17 mouse cellular contexts compared by ENCODE assay signal in the genomic region with DNA sequence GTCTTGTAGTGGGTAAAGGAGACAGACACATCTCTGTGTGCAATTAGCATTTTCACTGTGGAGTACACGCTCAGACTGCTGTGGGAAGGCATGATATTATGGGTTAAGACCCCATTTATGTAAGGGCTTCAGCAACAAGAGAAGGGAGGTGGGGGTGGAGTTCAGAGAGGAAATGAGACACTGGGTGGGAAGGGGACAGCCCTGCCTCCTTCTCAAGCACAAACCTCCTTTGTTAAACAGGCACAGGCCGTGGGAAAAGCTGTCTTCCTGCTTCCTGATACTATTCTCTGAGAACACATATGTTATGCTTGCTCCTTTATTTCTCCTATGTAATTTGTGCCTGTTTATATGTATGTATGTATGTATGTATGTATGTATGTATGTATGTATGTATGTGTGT.
DNase-seq lines count a peak whose midpoint lies in the region; ATAC-seq and TF ChIP-seq lines count a peak whose summit lies in the region.
"Had no signal": no experiment of that assay in that cellular context is flagged by ENCODE, and none has a peak within 500 bp of the region (broad histone marks: within the 10 kb centered on the region; RNA-seq: fewer than 3 reads in every experiment).

No protein-coding gene starts in this region.

- H3K4me2 ChIP-seq in heart, embryonic 12.5 days = no peak overlapping the region
- H3K4me2 ChIP-seq in lung, postnatal 0 days (replicated peaks; ENCODE audit: low read depth, low read length) = no peak overlapping the region
- H3K4me2 ChIP-seq: forebrain, embryonic 13.5 days; midbrain, embryonic 11.5 days had no signal

- TF ChIP-seq POLR2A in lung, adult 2 months (IDR thresholded peaks at IDR 0.05; ENCODE audit: borderline replicate concordance, extremely low read depth, low read depth, low read length) = no peak

- no peaks in the 10 kb centered on the region for H3K36me3 ChIP-seq in heart, embryonic 12.5 days
- no peaks in the 10 kb centered on the region for H3K36me3 ChIP-seq in lung, postnatal 0 days (ENCODE audit: insufficient read depth, low read length)

- H3K27me3 ChIP-seq in heart, embryonic 12.5 days (replicated peaks) = no peaks in the 10 kb centered on the region; the same call in 1 of the 2 replicates
- H3K27me3 ChIP-seq in lung, postnatal 0 days (replicated peaks; ENCODE audit: insufficient read depth, low read length) = no peaks in the 10 kb centered on the region

- TF ChIP-seq EP300 in lung, postnatal 0 days (IDR thresholded peaks at IDR 0.05) = no peak

- H3K9ac ChIP-seq in heart, embryonic 12.5 days = no peak overlapping the region
- no peak overlapping the region for H3K9ac ChIP-seq in lung, postnatal 0 days (replicated peaks; ENCODE audit: low read depth)
- H3K9ac ChIP-seq: forebrain, embryonic 13.5 days; liver, embryonic 14.5 days had no signal

- 44% methylated on average over 2 of the region's 2 CpGs for WGBS in heart, embryonic 12.5 days
- 20% methylated on average over 2 of the region's 2 CpGs for WGBS in lung, postnatal 0 days
- WGBS in lung, adult 2 months = 38% methylated on average over 2 of the region's 2 CpGs

- 0 out of 2 replicates have a peak, but pooled peaks cover 7% of the 10 kb centered on the region for H3K4me1 ChIP-seq in heart, embryonic 12.5 days (replicated peaks)
- H3K4me1 ChIP-seq in lung, postnatal 0 days (ENCODE audit: insufficient read depth, low read depth, low read length) = no peaks in the 10 kb centered on the region
- peaks cover 3% of the 10 kb centered on the region; the same call in 1 of the 2 replicates for H3K4me1 ChIP-seq in lung, adult 2 months (ENCODE audit: control insufficient read depth, insufficient read depth, low read length)

- no peak overlapping the region for H3K4me3 ChIP-seq in heart, embryonic 12.5 days
- no peak overlapping the region for H3K4me3 ChIP-seq in lung, postnatal 0 days (ENCODE audit: low read depth, low read length)
- no peak overlapping the region for H3K4me3 ChIP-seq in lung, adult 2 months (replicated peaks; ENCODE audit: extremely low read depth, low read depth, low read length)
- H3K4me3 ChIP-seq: erythroblast, embryonic 14.5 days; forebrain, embryonic 13.5 days had no signal

- no peaks in the 10 kb centered on the region for H3K9me3 ChIP-seq in heart, embryonic 12.5 days (replicated peaks)
- no peaks in the 10 kb centered on the region for H3K9me3 ChIP-seq in lung, postnatal 0 days (ENCODE audit: low read length)
- H3K9me3 ChIP-seq: forebrain, embryonic 13.5 days had no signal

- no peak for TF ChIP-seq CTCF in lung, postnatal 0 days (IDR thresholded peaks at IDR 0.05)
- TF ChIP-seq CTCF in lung, adult 2 months (IDR thresholded peaks at IDR 0.05; ENCODE audit: insufficient read depth, low read length) = no peak

- no peak overlapping the region for H3K27ac ChIP-seq in heart, embryonic 12.5 days (ENCODE audit: poor library complexity, severe bottlenecking)
- no peak overlapping the region for H3K27ac ChIP-seq in lung, postnatal 0 days (ENCODE audit: low read length)
- H3K27ac ChIP-seq: forebrain, embryonic 13.5 days; kidney, postnatal 0 days; liver, embryonic 14.5 days; stomach, postnatal 0 days had no signal

- DNase-seq in heart, postnatal 4 days = peak; percentile 21
- peak; percentile 44 for DNase-seq in lung, postnatal 0 days (ENCODE audit: low spot score)
- no peak for DNase-seq in lung, adult 2 months
- DNase-seq in lung, postnatal 10 days = peak; percentile 57
- DNase-seq in retina, embryonic 14.5 days (ENCODE audit: low spot score) = peak; percentile 43
- DNase-seq in urinary bladder, adult 2 months (ENCODE audit: low spot score) = no peak
- DNase-seq: cerebellum, postnatal 10 days; layer of hippocampus, postnatal 36 days; right cerebral cortex, postnatal 4 days had no signal

- ATAC-seq in heart, embryonic 12.5 days (ENCODE audit: insufficient number of reproducible peaks, low FRiP score) = no peak
- 0 out of 2 replicates have a peak, but pooled peaks have one; percentile 27 for ATAC-seq in lung, postnatal 0 days
- ATAC-seq: forebrain, embryonic 13.5 days; intestine, embryonic 16.5 days had no signal

Comparison
In these comparisons a context has a peak if more than half of its experiments do, and no peak if none do; other contexts are left out.
1. DNase-seq: peak in heart, postnatal 4 days (single experiment), lung, postnatal 0 days (single experiment), lung, postnatal 10 days (single experiment) and retina, embryonic 14.5 days (single experiment); none in lung, adult 2 months (single experiment) and urinary bladder, adult 2 months (single experiment).